Mouse (Mus musculus) bone marrow macrophage, adult 2 months (primary cell): ENCODE data around the gene Traf4. TPM values are rescaled to one million over a fixed set of nuclear protein-coding genes. Genes with fewer than 3 reads are reported as not detected.
"Not testable (repeated sequence)": the region's sequence is repeated elsewhere in the genome, so short reads cannot be mapped to it uniquely, and the experiment has no call there.

ENCODE experiments used
- H3K27ac ChIP-seq: 2 replicates; pipeline ENCODE4 v1.5.1; 2012; ENCODE audit warnings: low read depth, low read length; ENCODE audit not compliant: insufficient read depth
- H3K4me1 ChIP-seq: 2 replicates; pipeline ENCODE4 v1.6.1; 2012; ENCODE audit warnings: low read length; ENCODE audit not compliant: control insufficient read depth, insufficient read depth
- H3K4me3 ChIP-seq: 2 replicates; pipeline ENCODE4 v1.5.1; 2012; ENCODE audit warnings: mild to moderate bottlenecking, low read length, moderate library complexity; ENCODE audit not compliant: insufficient read depth
- CTCF ChIP-seq: IDR thresholded peaks from 2 replicates; pipeline ENCODE4 v1.5.1; 2012; ENCODE audit warnings: low read depth, mild to moderate bottlenecking, low read length, moderate library complexity
- POLR2A ChIP-seq: IDR thresholded peaks from 2 replicates; pipeline ENCODE4 v1.6.1; 2012; ENCODE audit warnings: mild to moderate bottlenecking, low read depth, low read length, borderline replicate concordance
- polyA plus RNA-seq: library from polyadenylated mRNA; stranded (reverse); fragments of >200 nt; gene quantifications from 2 replicates; pipeline ENCODE4 v1.2.4, GENCODE M21; 2012; ENCODE audit not compliant: missing spikeins, insufficient read depth, insufficient read length

The Traf4 gene
- polyA plus RNA-seq, 1 experiment, result 0.68 TPM

GRCm38 (mm10) chr11:78195101-78195863 lies 29.9 kb upstream of the Traf4 start:
- Histone ChIP-seq H3K4me3 (no peak overlapping the region), H3K4me1 (peaks cover 10% of the 10 kb centered on the region), H3K27ac (no peak overlapping the region)
- TF ChIP-seq POLR2A (no peak), CTCF (no peak)

DNA sequence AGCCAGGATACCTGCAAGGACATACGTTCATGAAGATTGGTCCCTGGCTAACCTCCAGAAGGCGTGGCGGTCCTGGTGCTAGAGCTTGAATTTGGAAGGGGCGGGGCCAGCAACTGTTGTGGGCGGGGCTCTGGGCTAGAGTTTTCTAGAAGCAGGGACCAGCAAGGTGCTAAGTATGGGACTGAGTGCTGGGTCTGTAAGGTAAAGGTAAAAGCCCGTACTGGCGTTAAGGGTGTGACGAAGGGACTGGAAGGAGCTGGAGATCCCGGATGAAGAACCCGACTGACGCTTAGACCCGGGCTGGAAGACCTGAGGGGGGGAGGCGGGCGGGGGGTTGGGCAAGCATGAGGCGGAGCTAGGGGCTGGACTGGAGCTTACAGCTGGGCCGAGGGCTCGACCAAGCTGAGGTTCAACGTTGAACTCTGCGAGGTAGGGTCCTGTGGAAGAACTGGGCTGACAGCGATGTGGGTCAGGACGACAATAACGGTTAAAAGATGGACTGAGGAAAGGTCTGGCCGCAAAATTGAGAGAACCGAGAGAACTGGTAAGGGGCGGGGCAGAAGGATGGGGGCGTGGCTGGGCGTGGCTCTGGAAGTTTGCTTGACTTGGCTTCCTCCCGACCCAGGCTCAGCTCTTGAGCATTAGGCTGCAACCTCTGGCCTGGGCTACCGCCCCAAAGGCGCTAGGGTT lies 29.2 kb upstream of the Traf4 start:
- TF ChIP-seq POLR2A (no peak), CTCF (no peak)
- H3K4me3 ChIP-seq, result peak overlapping the region; percentile 51
- peaks cover 12% of the 10 kb centered on the region for H3K4me1 ChIP-seq
- no peak overlapping the region for H3K27ac ChIP-seq

GRCm38 (mm10) chr11:78193113-78193512 lies 27.7 kb upstream of the Traf4 start, which contains the start of gene Proca1:
Proca1 (plus strand) TSS chr11:78193392.
- Histone ChIP-seq H3K4me1 (peaks cover 14% of the 10 kb centered on the region), H3K4me3 (no peak within 1 kb of the TSS), H3K27ac (no peak within 1 kb of the TSS)
- TF ChIP-seq POLR2A (no peak), CTCF (no peak)

- Histone ChIP-seq H3K27ac (no peak overlapping the region), H3K4me3 (no peak overlapping the region), H3K4me1 (peaks cover 7% of the 10 kb centered on the region)
- no peak for TF ChIP-seq POLR2A
- no peak for TF ChIP-seq CTCF
These were observed 24.7 kb upstream of the Traf4 start for GRCm38 (mm10) chr11:78190041-78190440.

DNA sequence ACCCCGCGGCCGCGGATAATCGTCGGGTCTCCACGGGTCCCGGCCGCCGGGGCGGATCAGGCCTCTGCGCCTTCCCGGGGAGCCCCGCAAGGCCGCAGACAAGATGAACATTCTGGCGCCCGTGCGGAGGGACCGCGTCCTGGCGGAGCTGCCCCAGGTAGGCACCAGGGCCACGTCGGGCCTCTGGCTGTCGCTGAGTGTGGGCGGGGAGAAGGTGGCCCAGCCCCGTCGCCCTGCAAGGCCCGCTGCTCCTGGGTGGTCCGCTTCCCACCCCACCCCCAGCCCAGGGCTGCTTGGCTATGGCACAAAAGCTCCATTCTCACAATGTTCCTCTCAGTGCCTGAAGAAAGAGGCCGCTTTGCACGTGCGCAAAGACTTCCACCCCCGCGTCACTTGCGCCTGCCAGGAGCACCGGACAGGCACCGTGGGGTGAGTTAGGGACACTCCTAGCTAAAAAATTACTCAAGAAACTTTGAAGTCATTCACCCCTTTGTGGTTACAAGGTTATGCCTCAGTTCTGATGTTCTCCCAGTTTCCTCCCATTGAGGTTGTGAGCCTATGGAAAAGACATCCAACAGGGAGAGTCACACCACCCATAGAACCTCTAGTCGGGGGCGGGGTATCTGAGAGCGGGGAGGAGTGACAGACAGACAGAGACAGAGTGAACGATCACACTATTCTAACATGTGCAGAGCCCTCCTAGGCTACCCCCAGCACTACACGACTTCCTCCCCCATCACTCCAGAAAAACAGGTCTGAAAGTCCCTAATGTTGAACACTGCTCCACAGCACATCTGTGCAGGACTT lies 24.0 kb upstream of the Traf4 start:
- peak overlapping the region; percentile 70 for H3K4me3 ChIP-seq
- H3K4me1 ChIP-seq, result peaks cover 7% of the 10 kb centered on the region
- no peak overlapping the region for H3K27ac ChIP-seq
- TF ChIP-seq POLR2A (no peak), CTCF (no peak)

DNA sequence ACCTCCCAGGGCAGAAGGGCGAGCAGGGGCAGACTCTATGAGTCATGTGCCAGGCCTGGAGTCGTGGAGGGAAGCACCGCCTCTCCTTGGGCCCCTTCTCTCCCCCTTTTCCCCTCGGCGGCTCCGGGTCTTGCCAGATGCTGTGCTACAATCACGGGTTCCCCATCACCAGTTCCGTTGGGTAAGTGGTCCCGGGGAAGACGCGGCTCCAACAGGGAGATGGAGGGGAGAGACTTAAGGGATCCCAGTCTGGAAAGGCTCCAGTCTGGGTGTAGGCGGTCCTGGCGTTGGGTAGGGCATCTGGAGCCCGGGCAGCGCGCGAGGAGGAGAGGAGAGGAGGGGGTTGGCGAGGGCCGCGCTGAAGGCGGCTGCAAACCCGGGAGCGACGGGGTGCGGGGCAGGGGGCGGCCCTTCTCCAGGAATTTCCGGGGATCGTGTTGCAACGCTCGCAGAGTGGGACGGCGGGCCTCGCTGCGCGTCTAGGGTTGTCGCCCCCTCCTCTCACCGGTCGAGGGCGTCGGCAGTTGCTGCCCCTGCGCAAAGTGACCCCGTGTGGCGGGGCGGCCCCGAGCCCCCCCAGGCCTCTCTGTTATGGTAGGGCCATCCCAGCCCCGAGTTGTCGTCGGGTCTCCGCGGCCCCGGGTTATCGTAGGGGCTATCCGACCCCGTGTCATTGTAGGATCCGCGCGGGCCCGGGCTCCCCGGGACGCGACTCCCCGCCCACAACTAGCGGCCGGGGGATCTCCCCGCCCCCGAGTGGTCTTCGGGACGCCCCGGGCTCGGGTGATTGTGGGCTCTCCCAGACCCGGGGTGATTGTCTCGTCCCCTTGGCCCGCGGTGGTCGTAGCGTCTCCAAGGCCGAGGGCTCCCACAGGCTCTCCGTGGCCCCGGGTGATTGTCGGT lies 23.2 kb upstream of the Traf4 start, which contains the start of gene Rab34:
Gene Rab34 (plus strand): TSS at position 100 of the 903 bp plus-strand sequence.
- H3K27ac ChIP-seq, result peak within 1 kb of the TSS; percentile 47
- peaks cover 7% of the 10 kb centered on the region for H3K4me1 ChIP-seq
- no peak for TF ChIP-seq CTCF
- TF ChIP-seq POLR2A, result no peak
- H3K4me3 ChIP-seq, result peak within 1 kb of the TSS; percentile 70

GRCm38 (mm10) chr11:78184702-78185101 lies 19.3 kb upstream of the Traf4 start:
- H3K27ac ChIP-seq, H3K4me3 ChIP-seq: not testable (repeated sequence)
- peaks cover 19% of the 10 kb centered on the region for H3K4me1 ChIP-seq

GRCm38 (mm10) chr11:78183884-78184514 lies 18.6 kb upstream of the Traf4 start:
- TF ChIP-seq CTCF (no peak), POLR2A (no peak)
- H3K27ac ChIP-seq, result peak overlapping the region; percentile 40
- H3K4me1 ChIP-seq, result peaks cover 16% of the 10 kb centered on the region
- H3K4me3 ChIP-seq, result peak overlapping the region; percentile 58
